Mouse (Mus musculus) MEL-GATA-1-ER (cell line): Measurements from ENCODE around the gene 1500009C09Rik.

Experiments used
- DNase-seq: peaks from one replicate; pipeline ENCODE4 v3.0.0-alpha.2; 2012; ENCODE audit warnings: low read depth; ENCODE audit errors: extremely low read depth

1500009C09Rik gene

GRCm38 (mm10) chr15:82247131-82247776 lies 4.9 kb upstream of the 1500009C09Rik start:
- DNase-seq: no peak

- DNase-seq: no peak
Observed at GRCm38 (mm10) chr15:82251579-82251978, 618 bp upstream of the 1500009C09Rik start.

GRCm38 (mm10) chr15:82255248-82255647 lies 3.1 kb downstream of the 1500009C09Rik start:
- no peak for DNase-seq

GRCm38 (mm10) chr15:82255944-82256383 lies 3.8 kb downstream of the 1500009C09Rik start:
- no peak for DNase-seq

- peak; percentile 37 for DNase-seq
Observed at GRCm38 (mm10) chr15:82259510-82259909, 7.3 kb downstream of the 1500009C09Rik start.

GRCm38 (mm10) chr15:82266356-82266755 lies 14.2 kb downstream of the 1500009C09Rik start:
- no peak for DNase-seq

GRCm38 (mm10) chr15:82268185-82268584 lies 16.0 kb downstream of the 1500009C09Rik start:
- no peak for DNase-seq

GRCm38 (mm10) chr15:82268783-82269182 lies 16.6 kb downstream of the 1500009C09Rik start:
- no peak for DNase-seq

- no peak for DNase-seq
Observed at GRCm38 (mm10) chr15:82271201-82271600, 19.0 kb downstream of the 1500009C09Rik start.

- DNase-seq: no peak
Observed at GRCm38 (mm10) chr15:82272295-82272694, 20.1 kb downstream of the 1500009C09Rik start.

GRCm38 (mm10) chr15:82274593-82274926 lies 22.4 kb downstream of the 1500009C09Rik start, which contains the start of gene Sept3:
Gene Sept3 (plus strand): TSS chr15:82274893.
- no peak for DNase-seq

- DNase-seq: no peak
Observed at GRCm38 (mm10) chr15:82274927-82275901, 23.0 kb downstream of the 1500009C09Rik start.

- no peak for DNase-seq
Observed at GRCm38 (mm10) chr15:82277591-82277990, 25.4 kb downstream of the 1500009C09Rik start.

- DNase-seq: no peak
Observed at GRCm38 (mm10) chr15:82280638-82281037, 28.4 kb downstream of the 1500009C09Rik start.

GRCm38 (mm10) chr15:82286157-82286556 lies 34.0 kb downstream of the 1500009C09Rik start:
- peak; percentile 31 for DNase-seq

GRCm38 (mm10) chr15:82290252-82290651 lies 38.1 kb downstream of the 1500009C09Rik start:
- no peak for DNase-seq

- DNase-seq: no peak
Observed at GRCm38 (mm10) chr15:82292851-82293250, 40.7 kb downstream of the 1500009C09Rik start.

GRCm38 (mm10) chr15:82293271-82293711 lies 41.1 kb downstream of the 1500009C09Rik start:
- DNase-seq: no peak

GRCm38 (mm10) chr15:82294059-82294458 lies 41.9 kb downstream of the 1500009C09Rik start:
- no peak for DNase-seq

GRCm38 (mm10) chr15:82298764-82299561 lies 46.8 kb downstream of the 1500009C09Rik start, which contains the start of gene Wbp2nl:
Gene Wbp2nl (plus strand): TSS chr15:82298954.
- no peak for DNase-seq

- no peak for DNase-seq
Observed at GRCm38 (mm10) chr15:82307107-82307506, 54.9 kb downstream of the 1500009C09Rik start.
